Mouse (Mus musculus): ENCODE results near the gene AC141477.1. TPM values are rescaled to one million over a fixed set of nuclear protein-coding genes. Genes with fewer than 3 reads are reported as not detected.
A peak's percentile ranks its signal among the peaks of the same experiment; 100 is the strongest.

Gene AC141477.1
- total and polyA plus RNA-seq, 2 experiments from 2014 or later = not detected

DNA sequence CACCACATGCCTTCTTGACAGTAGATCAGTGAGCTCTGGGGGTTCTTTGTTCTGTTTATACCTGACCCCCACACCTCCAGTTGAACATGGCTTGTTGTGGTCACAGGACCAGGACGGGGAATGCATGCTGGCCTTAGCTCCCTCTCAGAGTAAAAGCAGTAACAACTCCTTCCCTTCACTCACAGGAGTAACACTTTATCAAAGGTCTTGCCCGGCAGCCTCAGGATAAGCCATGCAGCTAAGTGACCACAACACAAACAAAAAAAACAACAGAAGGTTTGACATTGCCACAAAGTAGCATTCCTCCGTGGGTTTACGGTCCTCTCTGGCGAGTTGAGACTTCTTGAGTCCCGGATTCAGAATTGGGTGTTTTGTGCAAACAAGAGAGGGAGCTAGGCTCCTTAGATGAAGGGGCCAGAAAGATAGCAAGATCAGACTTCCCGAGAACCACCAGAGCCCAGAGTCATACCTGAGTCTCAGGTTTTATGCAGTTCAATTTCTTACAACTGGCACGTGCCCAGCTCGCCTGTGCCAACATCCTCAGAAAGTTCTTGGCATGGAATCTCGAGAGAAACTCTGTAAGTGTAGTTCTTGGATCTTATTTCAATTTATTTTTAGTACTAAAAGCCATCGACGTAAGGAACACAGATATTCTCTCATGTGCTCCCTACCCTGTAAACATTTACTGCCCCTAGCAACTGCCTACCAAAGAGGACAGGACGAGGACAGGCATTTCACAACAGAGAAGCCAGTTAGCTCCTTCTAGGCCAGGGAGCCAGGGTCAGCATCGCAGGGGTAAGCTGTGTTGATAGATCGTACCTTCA, 7.4 kb upstream of the AC141477.1 start:
- H3K27ac ChIP-seq (ENCODE audit: low read depth, low read length) = no peak overlapping the region
- DNase-seq (peak; percentile 2), ATAC-seq (no peak)
- H3K9ac ChIP-seq = no peak overlapping the region
- TF ChIP-seq CTCF (IDR thresholded peaks at IDR 0.05; ENCODE audit: low read depth) = no peak
- H3K4me1 ChIP-seq (ENCODE audit: insufficient read depth) = peaks cover 4% of the 10 kb centered on the region
- no peaks in the 10 kb centered on the region for H3K27me3 ChIP-seq (ENCODE audit: insufficient read depth, low read length)
- no peaks in the 10 kb centered on the region for H3K9me3 ChIP-seq (ENCODE audit: low read length)
- no peak overlapping the region for H3K4me2 ChIP-seq (ENCODE audit: low read depth)
- no peak overlapping the region for H3K4me3 ChIP-seq (ENCODE audit: low read depth, low read length)
- H3K36me3 ChIP-seq (ENCODE audit: insufficient read depth) = no peaks in the 10 kb centered on the region
- 80% methylated on average over 15 of the region's 15 CpGs for WGBS

DNA sequence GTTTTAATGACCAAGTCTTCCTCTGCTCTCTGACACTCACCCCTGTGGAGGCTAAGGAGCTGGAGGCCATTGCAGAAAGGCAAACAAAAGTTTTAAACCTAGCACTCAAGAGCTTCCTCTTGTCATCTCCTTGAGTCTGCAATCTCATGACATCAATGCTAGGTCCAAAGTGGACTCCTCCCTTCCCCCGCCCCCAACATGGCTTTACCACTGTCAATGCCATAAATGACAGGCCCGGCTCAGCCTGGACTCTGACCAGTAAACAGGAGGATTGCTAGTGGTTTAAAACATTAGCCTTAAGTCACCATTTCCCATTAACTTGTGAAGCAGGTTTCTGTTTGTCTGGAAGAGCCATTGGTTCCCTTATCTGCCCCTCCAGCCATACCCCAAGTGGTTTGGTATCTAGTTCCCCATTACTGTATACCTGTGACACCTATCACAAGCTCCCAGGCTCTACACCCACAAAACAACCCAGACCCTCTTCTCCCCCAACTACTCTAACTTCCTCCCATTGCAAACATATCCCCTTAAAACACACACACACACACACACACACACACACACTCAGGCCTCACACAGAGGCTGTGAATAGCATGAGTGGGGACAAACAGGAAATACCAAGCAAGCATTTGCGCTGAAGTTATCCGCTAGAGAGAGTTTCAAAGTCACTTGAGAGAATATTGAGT, 5.9 kb upstream of the AC141477.1 start:
- H3K9ac ChIP-seq = no peak overlapping the region
- TF ChIP-seq CTCF (IDR thresholded peaks at IDR 0.05; ENCODE audit: low read depth) = no peak
- no peaks in the 10 kb centered on the region for H3K9me3 ChIP-seq (ENCODE audit: low read length)
- no peaks in the 10 kb centered on the region for H3K27me3 ChIP-seq (ENCODE audit: insufficient read depth, low read length)
- H3K36me3 ChIP-seq (ENCODE audit: insufficient read depth) = no peaks in the 10 kb centered on the region
- H3K4me3 ChIP-seq (ENCODE audit: low read depth, low read length) = no peak overlapping the region
- H3K4me2 ChIP-seq (ENCODE audit: low read depth) = no peak overlapping the region
- 85% methylated on average over 4 of the region's 4 CpGs for WGBS
- DNase-seq = no peak
- H3K4me1 ChIP-seq (ENCODE audit: insufficient read depth) = peaks cover 4% of the 10 kb centered on the region
- ATAC-seq = no peak
- no peak overlapping the region for H3K27ac ChIP-seq (ENCODE audit: low read depth, low read length)

DNA sequence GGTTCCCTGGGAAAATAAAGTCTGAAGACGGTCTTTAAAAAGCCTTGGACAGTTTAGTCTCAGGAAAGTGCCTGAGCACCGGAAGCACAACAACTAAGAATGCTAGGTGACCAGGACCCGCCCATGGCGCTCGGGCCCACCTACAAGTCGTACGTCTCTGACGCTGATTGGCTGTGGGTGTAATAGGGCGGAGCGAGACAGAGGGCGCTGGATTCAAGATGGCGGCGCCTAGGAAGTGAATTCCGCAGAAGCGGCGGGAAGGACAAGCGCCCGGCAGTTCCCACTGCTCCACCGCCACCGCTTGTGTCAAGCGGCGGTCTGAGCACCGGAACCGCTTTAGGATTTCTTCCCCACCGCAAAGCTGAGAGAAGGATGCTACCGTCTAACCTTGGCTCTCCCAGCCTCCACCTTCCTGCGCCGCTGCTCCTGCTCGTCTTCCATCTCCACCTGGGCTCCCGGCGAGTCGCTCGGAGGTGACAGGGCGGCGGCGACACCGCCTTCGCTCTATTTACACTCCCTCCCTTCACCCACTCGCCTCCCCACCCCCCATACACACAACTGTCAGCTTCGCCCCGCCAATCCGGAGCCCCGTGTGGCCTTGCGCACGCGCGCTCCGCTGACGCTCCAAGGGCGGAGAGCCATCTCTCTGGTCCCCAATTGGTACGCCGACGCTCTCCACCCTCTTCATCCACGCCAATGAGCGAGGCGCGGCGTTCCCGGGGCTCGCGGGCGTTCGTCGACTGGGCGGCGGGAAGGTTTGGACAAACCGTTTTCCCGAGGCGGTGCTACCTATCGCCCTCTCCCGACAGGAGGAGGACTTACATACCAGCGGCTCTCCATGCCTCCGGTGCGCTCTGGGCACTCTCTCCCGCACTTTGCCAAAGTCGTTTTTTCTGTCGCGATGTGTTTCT, 2.2 kb upstream of the AC141477.1 start, which contains the start of gene Pcnt:
Gene Pcnt (minus strand): TSS at position 609 of the 911 bp plus-strand sequence.
- TF ChIP-seq CTCF (IDR thresholded peaks at IDR 0.05; ENCODE audit: low read depth) = peak; percentile 82
- 1% methylated on average over 78 of the region's 78 CpGs for WGBS
- ATAC-seq = peak; percentile 99

DNA sequence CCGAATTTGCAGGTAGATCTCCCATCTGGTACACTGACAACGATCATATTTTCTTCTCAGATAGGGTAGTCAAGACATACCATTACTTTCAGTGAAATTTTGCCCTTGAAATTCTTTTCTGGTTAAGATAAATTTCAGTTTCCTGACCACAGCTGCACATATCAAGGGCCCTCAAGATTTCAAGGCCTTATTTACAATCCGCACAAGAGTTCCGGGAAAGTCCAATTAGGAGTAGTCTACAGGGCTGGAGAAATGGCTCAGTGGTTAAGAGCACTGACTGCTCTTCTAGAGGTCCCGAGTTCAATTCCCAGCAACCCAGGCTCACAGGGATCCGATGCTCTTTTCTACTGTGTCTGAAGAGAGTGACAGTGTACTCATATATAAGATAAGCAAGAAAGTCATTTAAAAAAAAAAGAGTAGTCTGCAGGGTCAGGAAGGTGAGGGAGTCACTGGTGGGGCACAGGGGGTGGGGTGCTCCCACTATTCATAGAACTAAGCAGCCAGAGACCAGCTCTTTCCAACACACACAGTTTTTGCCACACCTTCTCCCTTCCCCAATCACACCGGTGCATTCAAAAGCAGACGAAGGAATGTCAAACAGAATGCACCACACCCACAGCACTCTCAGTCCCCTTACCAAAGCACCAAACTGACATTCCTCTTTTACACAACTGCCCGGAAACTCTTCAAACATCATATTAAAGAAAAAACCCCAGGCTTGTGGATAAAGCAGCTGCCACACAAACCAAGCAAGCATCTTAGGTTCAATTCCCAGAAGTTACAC, 945 bp downstream of the AC141477.1 start:
- H3K9ac ChIP-seq = no peak overlapping the region
- H3K9me3 ChIP-seq (ENCODE audit: low read length) = no peaks in the 10 kb centered on the region
- peaks cover 4% of the 10 kb centered on the region for H3K4me1 ChIP-seq (ENCODE audit: insufficient read depth)
- DNase-seq = no peak
- no peak overlapping the region for H3K27ac ChIP-seq (ENCODE audit: low read depth, low read length)
- H3K4me3 ChIP-seq (ENCODE audit: low read depth, low read length) = no peak overlapping the region
- ATAC-seq = no peak
- peaks cover 40% of the 10 kb centered on the region for H3K36me3 ChIP-seq (ENCODE audit: insufficient read depth)
- no peak for TF ChIP-seq CTCF (IDR thresholded peaks at IDR 0.05; ENCODE audit: low read depth)
- 96% methylated on average over 9 of the region's 9 CpGs for WGBS
- no peaks in the 10 kb centered on the region for H3K27me3 ChIP-seq (ENCODE audit: insufficient read depth, low read length)
- H3K4me2 ChIP-seq (ENCODE audit: low read depth) = no peak overlapping the region

More for the DNA sequence above, 2.2 kb upstream of the AC141477.1 start, which contains the start of gene Pcnt:
- peak; percentile 99 for DNase-seq
- H3K4me1 ChIP-seq (ENCODE audit: insufficient read depth) = peaks cover 4% of the 10 kb centered on the region
- H3K36me3 ChIP-seq (ENCODE audit: insufficient read depth) = peaks cover 11% of the 10 kb centered on the region; the same call in 1 of the 2 replicates
- no peaks in the 10 kb centered on the region for H3K27me3 ChIP-seq (ENCODE audit: insufficient read depth, low read length)
- no peaks in the 10 kb centered on the region for H3K9me3 ChIP-seq (ENCODE audit: low read length)
- H3K4me2 ChIP-seq (ENCODE audit: low read depth) = peak within 1 kb of the TSS; percentile 75
- peak within 1 kb of the TSS; percentile 56 for H3K9ac ChIP-seq
- H3K4me3 ChIP-seq (ENCODE audit: low read depth, low read length) = peak within 1 kb of the TSS; percentile 60
- H3K27ac ChIP-seq (ENCODE audit: low read depth, low read length) = peak within 1 kb of the TSS; percentile 88

DNA sequence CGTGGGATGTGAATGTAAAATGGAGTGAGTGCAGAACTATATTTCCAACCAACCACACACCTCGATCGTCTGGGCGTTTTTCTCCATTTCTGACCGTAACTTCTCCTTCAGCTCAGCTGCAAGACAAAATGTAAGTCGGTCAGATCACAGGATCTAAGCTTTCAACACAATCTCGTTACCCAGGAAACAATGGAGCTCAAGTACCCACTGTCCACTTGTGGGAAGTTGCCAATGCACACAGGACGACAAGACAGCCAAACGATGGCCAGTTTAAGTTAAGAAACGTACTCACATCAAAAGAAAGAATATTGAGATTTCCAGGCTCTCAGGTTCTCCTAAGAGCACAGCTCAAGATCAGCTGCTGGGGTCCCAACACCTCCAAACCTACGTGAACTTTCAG, 6.3 kb downstream of the AC141477.1 start:
- Histone ChIP-seq H3K27ac (ENCODE audit: low read depth, low read length) (no peak overlapping the region), H3K9me3 (ENCODE audit: low read length) (no peaks in the 10 kb centered on the region), H3K4me1 (ENCODE audit: insufficient read depth) (no peaks in the 10 kb centered on the region), H3K4me2 (ENCODE audit: low read depth) (no peak overlapping the region), H3K27me3 (ENCODE audit: insufficient read depth, low read length) (no peaks in the 10 kb centered on the region), H3K4me3 (ENCODE audit: low read depth, low read length) (no peak overlapping the region), H3K36me3 (ENCODE audit: insufficient read depth) (peaks cover 86% of the 10 kb centered on the region), H3K9ac (no peak overlapping the region)
- TF ChIP-seq CTCF (IDR thresholded peaks at IDR 0.05; ENCODE audit: low read depth) = no peak
- 87% methylated on average over 11 of the region's 11 CpGs for WGBS
- DNase-seq (no peak), ATAC-seq (no peak)

DNA sequence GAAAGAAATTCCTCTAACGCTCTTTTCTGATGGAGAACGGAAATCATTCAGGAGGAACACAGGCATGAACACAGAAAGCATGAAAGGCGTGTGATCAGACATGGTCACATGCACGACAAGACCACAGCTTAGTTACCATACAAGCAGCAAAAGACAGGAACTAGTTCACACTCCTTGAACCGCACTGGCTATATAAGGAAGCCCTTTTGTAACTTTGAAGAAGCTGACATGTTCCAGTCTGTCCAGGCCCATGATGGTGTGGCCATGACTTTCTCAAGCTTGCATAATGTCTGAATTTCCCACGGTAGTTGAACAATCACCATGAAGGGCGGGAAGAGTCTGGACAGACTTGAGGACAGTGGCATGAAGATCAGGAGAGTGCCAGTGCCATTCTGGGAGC, 14.6 kb downstream of the AC141477.1 start:
- 96% methylated on average over 7 of the region's 7 CpGs for WGBS
- H3K9ac ChIP-seq = no peak overlapping the region

More for the DNA sequence above, 14.6 kb downstream of the AC141477.1 start:
- Histone ChIP-seq H3K4me2 (ENCODE audit: low read depth) (no peak overlapping the region), H3K36me3 (ENCODE audit: insufficient read depth) (peaks cover 82% of the 10 kb centered on the region), H3K4me1 (ENCODE audit: insufficient read depth) (no peaks in the 10 kb centered on the region), H3K27me3 (ENCODE audit: insufficient read depth, low read length) (no peaks in the 10 kb centered on the region), H3K4me3 (ENCODE audit: low read depth, low read length) (no peak overlapping the region), H3K9me3 (ENCODE audit: low read length) (no peaks in the 10 kb centered on the region), H3K27ac (ENCODE audit: low read depth, low read length) (no peak overlapping the region)
- TF ChIP-seq CTCF (IDR thresholded peaks at IDR 0.05; ENCODE audit: low read depth) = no peak
- DNase-seq = no peak
- ATAC-seq = no peak
